Mouse (Mus musculus) thymus, postnatal 14 days (tissue): ENCODE data around the gene Fam243.

Experiments
- DNase-seq: peaks from one replicate; pipeline ENCODE4 v3.0.0; 2021

The Fam243 gene

GRCm38 (mm10) chr16:92321341-92321740 lies at the start of gene Fam243:
Gene Fam243 (minus strand): TSS chr16:92321441.
- no peak for DNase-seq

- DNase-seq = no peak
Measured at GRCm38 (mm10) chr16:92369260-92369659, 48.0 kb upstream of the Fam243 start.

GRCm38 (mm10) chr16:92365477-92365876 lies 44.2 kb upstream of the Fam243 start:
- DNase-seq = no peak

- no peak for DNase-seq
Measured at GRCm38 (mm10) chr16:92360711-92361110, 39.5 kb upstream of the Fam243 start.

- DNase-seq = no peak
Measured at GRCm38 (mm10) chr16:92359229-92359628, 38.0 kb upstream of the Fam243 start, which contains the start of gene Kcne1. Gene Kcne1 (minus strand): TSS chr16:92359468.

GRCm38 (mm10) chr16:92358734-92359133 lies 37.5 kb upstream of the Fam243 start:
- no peak for DNase-seq

- no peak for DNase-seq
Measured at GRCm38 (mm10) chr16:92357566-92357965, 36.3 kb upstream of the Fam243 start.

- DNase-seq = no peak
Measured at GRCm38 (mm10) chr16:92357023-92357422, 35.8 kb upstream of the Fam243 start.

- DNase-seq = no peak
Measured at GRCm38 (mm10) chr16:92355982-92356381, 34.7 kb upstream of the Fam243 start.

- DNase-seq = no peak
Measured at GRCm38 (mm10) chr16:92355366-92355765, 34.1 kb upstream of the Fam243 start.

GRCm38 (mm10) chr16:92353897-92354296 lies 32.7 kb upstream of the Fam243 start:
- DNase-seq = no peak

- DNase-seq = no peak
Measured at GRCm38 (mm10) chr16:92353295-92353694, 32.1 kb upstream of the Fam243 start.

GRCm38 (mm10) chr16:92348941-92349340 lies 27.7 kb upstream of the Fam243 start:
- DNase-seq = no peak

- DNase-seq = no peak
Measured at GRCm38 (mm10) chr16:92346297-92346916, 25.2 kb upstream of the Fam243 start.

- DNase-seq = no peak
Measured at GRCm38 (mm10) chr16:92345177-92345576, 23.9 kb upstream of the Fam243 start.

GRCm38 (mm10) chr16:92340612-92341511 lies 19.6 kb upstream of the Fam243 start:
- peak; percentile 55 for DNase-seq

GRCm38 (mm10) chr16:92336280-92336679 lies 15.0 kb upstream of the Fam243 start:
- DNase-seq = peak; percentile 68

- no peak for DNase-seq
Measured at GRCm38 (mm10) chr16:92334600-92334999, 13.4 kb upstream of the Fam243 start.

- DNase-seq = no peak
Measured at GRCm38 (mm10) chr16:92330966-92331365, 9.7 kb upstream of the Fam243 start.

GRCm38 (mm10) chr16:92327911-92328310 lies 6.7 kb upstream of the Fam243 start:
- no peak for DNase-seq

GRCm38 (mm10) chr16:92325062-92325406 lies 3.8 kb upstream of the Fam243 start:
- no peak for DNase-seq

- DNase-seq = no peak
Measured at GRCm38 (mm10) chr16:92324309-92325061, 3.2 kb upstream of the Fam243 start.

- DNase-seq = no peak
Measured at GRCm38 (mm10) chr16:92320361-92320760, 880 bp downstream of the Fam243 start.
